Mouse (Mus musculus) spleen, postnatal 14 days (tissue): ENCODE measurements around the gene Gm26992.
"Not testable (repeated sequence)": the region's sequence is repeated elsewhere in the genome, so short reads cannot be mapped to it uniquely, and the experiment has no call there.

ENCODE experiments used
- DNase-seq, 2 experiments: peaks; one replicate each; pipeline ENCODE4 v3.0.0; 2021 to 2022; ENCODE audit warnings: low spot score in 2 of 2

The Gm26992 gene

GRCm38 (mm10) chrX:103421710-103422109 is at the start of gene Gm26992:
Gene Gm26992 (plus strand): TSS chrX:103422010.
- no peak for DNase-seq

GRCm38 (mm10) chrX:103374250-103374649 is 47.6 kb upstream of the Gm26992 start:
- DNase-seq: no peak

- DNase-seq: no peak
These were observed 37.3 kb upstream of the Gm26992 start for GRCm38 (mm10) chrX:103384528-103384927.

- no peak for DNase-seq
These were observed 33.7 kb upstream of the Gm26992 start for GRCm38 (mm10) chrX:103388131-103388530.

DNA sequence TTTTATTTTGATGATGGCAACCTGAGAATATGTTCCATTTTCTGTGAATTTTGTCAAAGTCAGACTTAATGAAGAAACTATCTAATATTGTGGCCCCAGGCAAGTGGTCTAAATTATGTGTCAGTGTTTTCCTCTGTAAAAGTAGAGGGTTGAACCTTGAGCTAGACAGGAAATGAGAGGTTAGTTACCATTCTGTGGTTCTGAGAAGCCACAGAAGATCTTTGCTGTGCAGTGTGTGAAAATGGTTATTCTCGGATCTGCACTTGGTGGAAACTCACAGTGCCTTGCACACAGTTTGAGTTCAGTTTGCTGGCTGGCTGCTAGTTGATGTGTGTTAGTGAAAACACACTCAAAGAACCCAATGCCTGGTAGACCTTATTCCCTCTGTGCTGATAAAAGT is 28.0 kb upstream of the Gm26992 start:
- no peak for DNase-seq

- no peak for DNase-seq
These were observed 16.8 kb upstream of the Gm26992 start for GRCm38 (mm10) chrX:103405021-103405420.

- no peak for DNase-seq
These were observed 7.6 kb upstream of the Gm26992 start, which contains the start of gene Tsx for GRCm38 (mm10) chrX:103414167-103414566. Gene Tsx (plus strand): TSS chrX:103414467.

DNA sequence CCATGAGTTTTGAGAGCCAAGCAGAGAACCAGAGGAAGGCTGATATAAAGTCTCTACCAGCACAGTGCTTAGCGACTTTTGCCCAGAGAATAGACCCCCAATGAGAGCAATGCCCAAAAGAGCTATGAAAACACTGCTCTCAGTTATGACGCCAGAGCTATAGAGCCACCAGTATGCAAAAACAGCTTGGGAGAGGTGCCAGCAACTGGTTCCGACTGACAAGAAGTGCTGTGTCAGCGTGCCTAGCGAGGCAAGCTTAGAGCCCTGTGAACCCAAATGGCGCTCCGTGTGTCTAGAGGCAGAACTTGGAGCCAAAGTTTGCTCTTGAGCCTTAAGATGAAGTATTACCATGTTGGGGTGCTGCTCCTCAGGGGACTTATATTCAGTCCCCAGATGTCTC is 5.9 kb downstream of the Gm26992 start:
- no peak for DNase-seq

DNA sequence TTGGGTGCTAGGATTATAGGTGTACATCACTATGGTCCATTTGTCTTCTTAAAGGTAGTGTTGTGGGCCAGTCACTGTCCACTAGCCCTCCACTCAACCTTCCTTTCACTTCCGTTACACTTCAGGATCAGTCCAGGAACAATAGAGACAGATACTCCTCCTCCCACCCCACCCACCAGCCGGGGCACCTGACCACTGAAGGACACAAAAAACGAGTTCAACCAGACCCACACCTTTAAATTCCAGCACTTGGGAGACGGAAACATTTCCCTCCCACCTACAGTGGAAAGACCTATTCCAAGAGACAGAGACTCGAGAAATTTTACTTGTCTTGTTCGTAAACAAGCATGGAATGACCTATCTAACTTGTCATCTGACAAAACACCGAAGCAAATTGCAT is 10.5 kb downstream of the Gm26992 start:
- no peak for DNase-seq

DNA sequence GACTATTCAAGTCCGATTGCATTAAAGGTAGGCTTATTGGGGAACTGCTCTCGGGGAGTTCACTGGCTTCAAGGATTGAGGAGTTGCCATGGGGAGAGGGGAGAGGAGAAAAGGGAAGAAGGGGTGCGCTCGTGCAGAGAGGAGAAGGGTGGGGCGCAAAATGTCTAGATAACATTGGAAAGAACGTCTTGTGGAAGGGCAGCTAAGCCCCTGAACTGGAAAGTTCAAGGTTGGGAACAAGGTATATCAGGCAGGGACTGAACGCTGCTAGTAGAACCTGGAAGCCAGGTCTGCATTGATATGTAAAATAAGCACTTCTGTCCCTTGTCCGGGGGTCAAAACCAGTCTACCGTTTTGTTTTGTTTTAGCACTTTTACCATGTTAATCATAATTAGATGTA is 16.2 kb downstream of the Gm26992 start:
- no peak for DNase-seq

- DNase-seq: no peak
These were observed 19.0 kb downstream of the Gm26992 start for GRCm38 (mm10) chrX:103440803-103441202.

- DNase-seq: no peak
These were observed 21.9 kb downstream of the Gm26992 start for GRCm38 (mm10) chrX:103443755-103444154.

DNA sequence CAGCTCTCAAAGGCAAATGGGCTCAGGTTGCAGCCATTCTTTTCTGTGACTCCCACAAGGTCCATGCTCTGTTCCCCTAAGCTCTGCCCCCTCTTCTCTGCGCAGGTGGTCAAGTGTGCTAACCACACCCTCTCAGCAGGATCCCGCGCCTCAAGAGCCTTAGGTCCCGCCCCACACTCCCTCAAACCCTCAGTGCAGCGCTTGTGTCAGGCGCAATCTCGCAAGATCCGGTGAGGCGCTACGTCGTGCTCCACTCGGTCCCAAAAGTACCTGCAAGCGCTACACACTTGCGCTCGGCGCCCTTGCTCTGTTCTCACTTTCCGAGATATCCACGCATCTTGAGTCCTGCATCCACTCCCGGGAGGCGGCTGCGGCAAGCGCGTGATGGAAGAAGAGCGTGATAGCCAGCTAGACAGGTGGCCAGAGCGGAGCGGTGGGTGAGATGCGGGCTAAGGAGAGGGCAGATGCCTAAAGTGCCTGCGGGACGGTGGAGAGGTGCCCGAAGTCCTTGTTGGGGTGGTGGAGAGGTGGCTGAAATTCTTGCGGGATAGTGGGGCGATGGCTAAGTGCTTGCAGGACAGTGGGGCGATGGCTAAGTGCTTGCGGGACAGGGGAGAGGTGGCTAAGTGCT is 25.8 kb downstream of the Gm26992 start:
- peak; percentile 6 to 43 for DNase-seq

GRCm38 (mm10) chrX:103448429-103448828 is 26.6 kb downstream of the Gm26992 start:
- not testable (repeated sequence) for DNase-seq

DNA sequence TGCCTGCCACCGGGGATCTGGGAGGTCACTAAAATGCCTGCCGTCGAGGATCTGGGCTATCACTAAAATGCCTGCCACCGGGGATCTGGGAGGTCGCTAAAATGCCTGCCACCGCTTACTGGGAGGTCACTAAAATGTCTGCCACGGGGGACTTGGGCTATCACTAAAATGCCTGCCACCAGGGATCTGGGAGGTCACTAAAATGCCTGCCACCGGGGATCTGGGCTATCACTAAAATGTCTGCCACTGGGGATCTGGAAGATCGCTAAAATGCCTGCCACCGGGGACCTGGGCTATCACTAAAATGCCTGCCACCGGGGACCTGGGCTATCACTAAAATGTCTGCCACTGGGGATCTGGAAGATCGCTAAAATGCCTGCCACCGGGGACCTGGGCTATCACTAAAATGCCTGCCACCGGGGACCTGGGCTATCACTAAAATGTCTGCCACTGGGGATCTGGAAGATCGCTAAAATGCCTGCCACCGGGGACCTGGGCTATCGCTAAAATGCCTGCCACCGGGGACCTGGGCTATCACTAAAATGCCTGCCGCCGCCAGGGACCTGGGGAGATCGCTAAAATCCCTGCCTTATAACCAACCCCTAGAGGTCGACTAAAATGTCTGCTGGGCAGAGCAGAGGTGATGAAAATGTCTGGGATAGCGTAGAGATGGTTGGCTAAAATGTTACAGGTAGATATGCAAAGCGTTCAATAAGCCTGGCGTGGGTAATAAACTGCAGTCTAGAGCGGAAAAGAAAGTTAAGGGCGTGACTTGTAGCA is 27.3 kb downstream of the Gm26992 start:
- not testable (repeated sequence) for DNase-seq

- no peak for DNase-seq
These were observed 31.0 kb downstream of the Gm26992 start for GRCm38 (mm10) chrX:103452815-103453214.

- DNase-seq: peak in 1 of 2 experiments; percentile 28
These were observed 38.2 kb downstream of the Gm26992 start for GRCm38 (mm10) chrX:103460056-103460455.

DNA sequence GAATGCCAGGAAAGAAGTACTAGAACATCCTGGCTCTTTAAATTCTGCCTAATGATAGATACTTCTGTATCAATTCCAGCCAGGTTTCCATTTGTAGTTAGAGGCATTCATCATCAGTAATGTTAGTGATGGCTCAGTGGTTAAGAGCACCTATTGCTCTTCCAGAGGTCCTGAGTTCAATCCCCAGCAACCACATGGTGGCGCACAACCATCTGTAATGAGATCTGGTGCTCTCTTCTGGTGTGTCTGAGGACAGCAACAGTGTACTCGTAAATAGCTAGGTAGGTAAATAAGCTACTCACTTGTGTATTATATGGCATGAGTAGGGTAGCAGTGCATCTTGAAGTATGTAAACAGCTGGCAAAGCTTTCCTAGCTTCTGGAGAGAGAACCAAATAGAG is 47.2 kb downstream of the Gm26992 start:
- no peak for DNase-seq

DNA sequence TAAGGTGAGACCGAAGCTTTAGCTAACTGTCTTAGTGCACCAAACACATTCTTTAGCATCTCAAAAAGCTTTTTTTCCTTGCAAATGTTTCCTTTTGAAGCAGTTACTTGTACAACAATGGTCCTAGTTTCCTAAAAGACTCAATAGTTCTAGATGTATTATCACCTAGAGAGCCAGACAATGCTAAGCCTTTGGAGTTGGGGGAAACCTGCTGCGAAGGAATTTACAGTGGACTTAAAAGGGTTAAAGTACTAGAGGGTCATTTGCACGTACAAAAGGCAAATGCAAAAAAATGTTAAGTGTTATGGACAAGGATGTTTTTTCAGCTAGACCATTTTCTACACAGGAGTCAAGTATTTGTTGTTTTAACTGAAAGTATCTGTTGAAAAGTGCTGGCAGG is 50.5 kb downstream of the Gm26992 start:
- DNase-seq: no peak

- peak; percentile 36 to 71 for DNase-seq
These were observed 55.7 kb downstream of the Gm26992 start for GRCm38 (mm10) chrX:103477507-103477906.

GRCm38 (mm10) chrX:103481243-103482096 is 59.7 kb downstream of the Gm26992 start:
- peak in 1 of 2 experiments; percentile 36 for DNase-seq

- DNase-seq: peak in 1 of 2 experiments; percentile 21
These were observed 60.3 kb downstream of the Gm26992 start for GRCm38 (mm10) chrX:103482097-103482451.
